Mouse (Mus musculus): ENCODE measurements around the gene 0610040J01Rik. TPM values are rescaled to one million over a fixed set of nuclear protein-coding genes. Genes with fewer than 3 reads are reported as not detected.

0610040J01Rik gene
- polyA plus RNA-seq, 1 experiment from 2014 or later, result 0.94 TPM

- DNase-seq (ENCODE audit: low spot score) (no peak), ATAC-seq (replicated peaks; ENCODE audit: low FRiP score) (no peak)
- no peak overlapping the region for H3K4me3 ChIP-seq (ENCODE audit: low read depth, low read length)
- H3K27ac ChIP-seq (ENCODE audit: low read depth, low read length), result no peak overlapping the region
- no peaks in the 10 kb centered on the region; the same call in 1 of the 2 replicates for H3K36me3 ChIP-seq (ENCODE audit: control insufficient read depth, insufficient read depth, low read length)
- WGBS, result 84% methylated on average over 13 of the region's 13 CpGs
- H3K9me3 ChIP-seq (ENCODE audit: control insufficient read depth, low read length), result no peaks in the 10 kb centered on the region
- H3K9ac ChIP-seq (ENCODE audit: low read length), result no peak overlapping the region
- H3K4me2 ChIP-seq (ENCODE audit: low read depth, low read length, severe bottlenecking), result no peak overlapping the region
- no peaks in the 10 kb centered on the region for H3K27me3 ChIP-seq (ENCODE audit: control insufficient read depth, insufficient read depth, low read length)
- no peaks in the 10 kb centered on the region for H3K4me1 ChIP-seq (replicated peaks; ENCODE audit: control insufficient read depth, insufficient read depth, low read length)
These were observed 111.3 kb downstream of the 0610040J01Rik start for GRCm38 (mm10) chr5:63923305-63924025.

- no peak overlapping the region for H3K9ac ChIP-seq (ENCODE audit: low read length)
- DNase-seq (ENCODE audit: low spot score) (no peak), ATAC-seq (replicated peaks; ENCODE audit: low FRiP score) (no peak)
- no peaks in the 10 kb centered on the region for H3K27me3 ChIP-seq (ENCODE audit: control insufficient read depth, insufficient read depth, low read length)
- H3K4me1 ChIP-seq (replicated peaks; ENCODE audit: control insufficient read depth, insufficient read depth, low read length), result no peaks in the 10 kb centered on the region
- no peaks in the 10 kb centered on the region; the same call in 1 of the 2 replicates for H3K36me3 ChIP-seq (ENCODE audit: control insufficient read depth, insufficient read depth, low read length)
- no peaks in the 10 kb centered on the region for H3K9me3 ChIP-seq (ENCODE audit: control insufficient read depth, low read length)
- H3K27ac ChIP-seq (ENCODE audit: low read depth, low read length), result no peak overlapping the region
- H3K4me2 ChIP-seq (ENCODE audit: low read depth, low read length, severe bottlenecking), result no peak overlapping the region
- H3K4me3 ChIP-seq (ENCODE audit: low read depth, low read length), result no peak overlapping the region
- 95% methylated on average over 14 of the region's 14 CpGs for WGBS
These were observed 113.0 kb downstream of the 0610040J01Rik start for GRCm38 (mm10) chr5:63925035-63925628.

GRCm38 (mm10) chr5:63930824-63931358, 118.7 kb downstream of the 0610040J01Rik start:
- no peak overlapping the region for H3K4me3 ChIP-seq (ENCODE audit: low read depth, low read length)
- no peak overlapping the region for H3K9ac ChIP-seq (ENCODE audit: low read length)
- ATAC-seq (replicated peaks; ENCODE audit: low FRiP score) (no peak), DNase-seq (ENCODE audit: low spot score) (no peak)
- no peaks in the 10 kb centered on the region; the same call in 1 of the 2 replicates for H3K4me1 ChIP-seq (replicated peaks; ENCODE audit: control insufficient read depth, insufficient read depth, low read length)
- no peaks in the 10 kb centered on the region for H3K9me3 ChIP-seq (ENCODE audit: control insufficient read depth, low read length)
- H3K4me2 ChIP-seq (ENCODE audit: low read depth, low read length, severe bottlenecking), result no peak overlapping the region
- H3K27ac ChIP-seq (ENCODE audit: low read depth, low read length), result no peak overlapping the region
- 78% methylated on average over 4 of the region's 4 CpGs for WGBS
- H3K36me3 ChIP-seq (ENCODE audit: control insufficient read depth, insufficient read depth, low read length), result no peaks in the 10 kb centered on the region
- no peaks in the 10 kb centered on the region for H3K27me3 ChIP-seq (ENCODE audit: control insufficient read depth, insufficient read depth, low read length)

GRCm38 (mm10) chr5:63932829-63933228, 120.7 kb downstream of the 0610040J01Rik start:
- Histone ChIP-seq H3K9me3 (ENCODE audit: control insufficient read depth, low read length) (no peaks in the 10 kb centered on the region), H3K36me3 (ENCODE audit: control insufficient read depth, insufficient read depth, low read length) (no peaks in the 10 kb centered on the region), H3K27me3 (ENCODE audit: control insufficient read depth, insufficient read depth, low read length) (no peaks in the 10 kb centered on the region), H3K27ac (ENCODE audit: low read depth, low read length) (no peak overlapping the region), H3K4me3 (ENCODE audit: low read depth, low read length) (no peak overlapping the region), H3K4me2 (ENCODE audit: low read depth, low read length, severe bottlenecking) (no peak overlapping the region), H3K4me1 (replicated peaks; ENCODE audit: control insufficient read depth, insufficient read depth, low read length) (no peaks in the 10 kb centered on the region; the same call in 1 of the 2 replicates), H3K9ac (ENCODE audit: low read length) (no peak overlapping the region)
- WGBS, result 39% methylated on average over 10 of the region's 10 CpGs
- ATAC-seq (replicated peaks; ENCODE audit: low FRiP score) (0 out of 2 replicates have a peak, but pooled peaks have one; percentile 46), DNase-seq (ENCODE audit: low spot score) (no peak)

- Histone ChIP-seq H3K27ac (ENCODE audit: low read depth, low read length) (no peak overlapping the region), H3K4me1 (replicated peaks; ENCODE audit: control insufficient read depth, insufficient read depth, low read length) (no peaks in the 10 kb centered on the region; the same call in 1 of the 2 replicates), H3K4me3 (ENCODE audit: low read depth, low read length) (no peak overlapping the region), H3K9me3 (ENCODE audit: control insufficient read depth, low read length) (no peaks in the 10 kb centered on the region), H3K9ac (ENCODE audit: low read length) (no peak overlapping the region), H3K27me3 (ENCODE audit: control insufficient read depth, insufficient read depth, low read length) (no peaks in the 10 kb centered on the region), H3K36me3 (ENCODE audit: control insufficient read depth, insufficient read depth, low read length) (no peaks in the 10 kb centered on the region), H3K4me2 (ENCODE audit: low read depth, low read length, severe bottlenecking) (no peak overlapping the region)
- WGBS, result 92% methylated on average over 6 of the region's 6 CpGs
- no peak for DNase-seq (ENCODE audit: low spot score)
- ATAC-seq (replicated peaks; ENCODE audit: low FRiP score), result no peak
These were observed 123.4 kb downstream of the 0610040J01Rik start for GRCm38 (mm10) chr5:63935581-63935980.

GRCm38 (mm10) chr5:63936740-63937139, 124.6 kb downstream of the 0610040J01Rik start:
- no peak for ATAC-seq (replicated peaks; ENCODE audit: low FRiP score)

GRCm38 (mm10) chr5:63938575-63938974, 126.4 kb downstream of the 0610040J01Rik start:
- Histone ChIP-seq H3K36me3 (ENCODE audit: control insufficient read depth, insufficient read depth, low read length) (no peaks in the 10 kb centered on the region), H3K4me3 (ENCODE audit: low read depth, low read length) (no peak overlapping the region), H3K9ac (ENCODE audit: low read length) (no peak overlapping the region), H3K27ac (ENCODE audit: low read depth, low read length) (no peak overlapping the region), H3K4me1 (replicated peaks; ENCODE audit: control insufficient read depth, insufficient read depth, low read length) (no peaks in the 10 kb centered on the region), H3K27me3 (ENCODE audit: control insufficient read depth, insufficient read depth, low read length) (no peaks in the 10 kb centered on the region), H3K9me3 (ENCODE audit: control insufficient read depth, low read length) (no peaks in the 10 kb centered on the region), H3K4me2 (ENCODE audit: low read depth, low read length, severe bottlenecking) (no peak overlapping the region)
- 73% methylated on average over 4 of the region's 4 CpGs for WGBS
- DNase-seq (ENCODE audit: low spot score) (no peak), ATAC-seq (replicated peaks; ENCODE audit: low FRiP score) (no peak)

More at GRCm38 (mm10) chr5:63936740-63937139, 124.6 kb downstream of the 0610040J01Rik start:
- WGBS, result 77% methylated on average over 6 of the region's 6 CpGs
- no peak overlapping the region for H3K9ac ChIP-seq (ENCODE audit: low read length)
- no peaks in the 10 kb centered on the region for H3K36me3 ChIP-seq (ENCODE audit: control insufficient read depth, insufficient read depth, low read length)
- H3K4me1 ChIP-seq (replicated peaks; ENCODE audit: control insufficient read depth, insufficient read depth, low read length), result no peaks in the 10 kb centered on the region; the same call in 1 of the 2 replicates
- no peak for DNase-seq (ENCODE audit: low spot score)
- no peak overlapping the region for H3K27ac ChIP-seq (ENCODE audit: low read depth, low read length)
- no peak overlapping the region for H3K4me3 ChIP-seq (ENCODE audit: low read depth, low read length)
- no peaks in the 10 kb centered on the region for H3K9me3 ChIP-seq (ENCODE audit: control insufficient read depth, low read length)
- H3K27me3 ChIP-seq (ENCODE audit: control insufficient read depth, insufficient read depth, low read length), result no peaks in the 10 kb centered on the region
- no peak overlapping the region for H3K4me2 ChIP-seq (ENCODE audit: low read depth, low read length, severe bottlenecking)

GRCm38 (mm10) chr5:63941891-63942290, 129.7 kb downstream of the 0610040J01Rik start:
- no peak for DNase-seq (ENCODE audit: low spot score)
- Histone ChIP-seq H3K9ac (ENCODE audit: low read length) (no peak overlapping the region), H3K36me3 (ENCODE audit: control insufficient read depth, insufficient read depth, low read length) (no peaks in the 10 kb centered on the region), H3K4me3 (ENCODE audit: low read depth, low read length) (no peak overlapping the region), H3K9me3 (ENCODE audit: control insufficient read depth, low read length) (no peaks in the 10 kb centered on the region), H3K4me1 (replicated peaks; ENCODE audit: control insufficient read depth, insufficient read depth, low read length) (no peaks in the 10 kb centered on the region), H3K27me3 (ENCODE audit: control insufficient read depth, insufficient read depth, low read length) (no peaks in the 10 kb centered on the region), H3K27ac (ENCODE audit: low read depth, low read length) (no peak overlapping the region), H3K4me2 (ENCODE audit: low read depth, low read length, severe bottlenecking) (no peak overlapping the region)
- no peak for ATAC-seq (replicated peaks; ENCODE audit: low FRiP score)
- WGBS, result 86% methylated on average over 5 of the region's 5 CpGs
